Mouse (Mus musculus) megakaryocyte, embryonic 14.5 days (primary cell): ENCODE results near the gene Tat.

ENCODE experiments used
- FLI1 ChIP-seq: IDR thresholded peaks from 2 replicates; pipeline ENCODE4 v1.6.1; 2012; ENCODE audit warnings: low read length, inconsistent platforms, mixed read lengths
- GATA1 ChIP-seq: IDR thresholded peaks from 3 replicates; pipeline ENCODE4 v1.6.1; 2012; ENCODE audit warnings: mixed read lengths, low read length, inconsistent platforms, borderline replicate concordance

DNA sequence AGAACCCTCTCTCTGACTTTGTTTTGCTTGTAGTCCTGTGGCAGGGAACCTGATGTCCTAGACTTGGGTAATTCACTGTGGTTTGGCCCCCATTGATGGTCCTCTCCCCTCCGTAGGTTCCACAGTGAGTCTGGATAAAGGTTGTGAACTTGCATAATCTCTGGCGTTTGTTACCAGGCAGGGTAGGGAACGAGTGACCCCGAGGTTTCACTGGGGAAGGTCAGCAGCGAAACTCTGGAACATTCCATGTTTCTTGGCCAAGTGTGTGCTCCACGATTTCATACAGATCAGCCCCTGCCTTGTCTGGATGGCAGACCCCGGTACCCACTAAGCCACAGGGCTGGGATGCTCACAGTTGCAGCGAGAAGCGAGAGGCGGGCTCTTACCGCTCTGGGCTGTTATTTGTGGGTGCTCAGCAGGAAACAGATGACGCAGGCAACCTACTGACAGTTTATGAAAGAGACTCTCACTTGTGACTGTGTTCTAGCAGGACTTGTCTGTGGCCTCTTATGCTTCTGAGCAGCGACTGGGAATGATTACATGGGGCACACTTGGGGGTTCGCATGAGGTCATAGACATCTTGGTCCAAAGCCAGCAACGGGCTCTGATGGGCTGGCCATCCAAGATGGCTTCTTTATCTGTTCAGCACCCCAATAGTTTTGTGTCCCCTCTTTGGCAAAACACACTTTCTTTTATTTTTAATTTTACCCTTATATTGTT lies 7.7 kb upstream of the Tat start:
- no peak for TF ChIP-seq GATA1
- TF ChIP-seq FLI1: no peak
